Mouse (Mus musculus) hindbrain, postnatal 0 days (tissue): ENCODE data around the gene Unc50. TPM values are rescaled to one million over a fixed set of nuclear protein-coding genes. Genes with fewer than 3 reads are reported as not detected.

Experiments
- ATAC-seq: fragments of 200-750 bp; cut with Nextera tagmentation; 2 replicates; pipeline ENCODE4 v1.8.0; 2017; ENCODE audit warnings: mild to moderate bottlenecking, moderate TSS enrichment, moderate library complexity
- DNase-seq: peaks from one replicate; pipeline ENCODE4 v3.0.0-alpha.2; 2015; ENCODE audit warnings: low spot score
- H3K27ac ChIP-seq: fragments of 300-500 bp; sonication (generic); 2 replicates; pipeline ENCODE4 v1.5.1; 2014; ENCODE audit warnings: mild to moderate bottlenecking
- H3K27me3 ChIP-seq: fragments of 300-500 bp; sonication (generic); 2 replicates; pipeline ENCODE4 v1.6.1; 2014; ENCODE audit warnings: low read length, mixed read lengths; ENCODE audit not compliant: insufficient read depth
- H3K36me3 ChIP-seq: fragments of 300-500 bp; sonication (generic); 2 replicates; pipeline ENCODE4 v1.6.1; 2014; ENCODE audit warnings: low read length, mixed read lengths; ENCODE audit not compliant: insufficient read depth
- H3K4me1 ChIP-seq: fragments of 300-500 bp; sonication (generic); 2 replicates; pipeline ENCODE4 v1.6.1; 2014; ENCODE audit warnings: antibody characterized with exemption, low read length, mixed read lengths; ENCODE audit not compliant: insufficient read depth
- H3K4me2 ChIP-seq: fragments of 300-500 bp; sonication (generic); 2 replicates; pipeline ENCODE4 v1.6.1; 2014; ENCODE audit warnings: low read depth, mild to moderate bottlenecking, low read length, moderate library complexity, mixed read lengths
- H3K4me3 ChIP-seq: fragments of 300-500 bp; sonication (generic); 2 replicates; pipeline ENCODE4 v1.5.1; 2014; ENCODE audit warnings: low read length
- H3K9ac ChIP-seq: fragments of 300-500 bp; sonication (generic); replicated peaks from 2 replicates; pipeline ENCODE4 v1.6.1; 2014; ENCODE audit warnings: mild to moderate bottlenecking, low read length, moderate library complexity, mixed read lengths
- H3K9me3 ChIP-seq: fragments of 300-500 bp; sonication (generic); 2 replicates; pipeline ENCODE4 v1.6.1; 2016; ENCODE audit warnings: low read length, mixed read lengths
- CTCF ChIP-seq: IDR thresholded peaks from 2 replicates; pipeline ENCODE4 v1.5.1; 2016; ENCODE audit warnings: antibody characterized with exemption, control low read depth, low read depth
- whole genome bisulfite sequencing: fragments of 180-500 bp; shearing (Covaris S2); extraction: QIAGEN DNeasy Blood & Tissue Kit; methylation state at CpG from one replicate; pipeline ENCODE4 v1.1.7; 2014; 5-methylcytosine and 5-hydroxymethylcytosine counted together
- polyA plus RNA-seq: library from polyadenylated mRNA; unstranded; fragments of >200 nt; fragmentation: Nextera tagmentation; extraction: Ambion mirVana; gene quantifications from 2 replicates; pipeline ENCODE4 v1.2.1, GENCODE M21; 2015
- total RNA-seq: library from RNA; depleted of rRNA; stranded (reverse); fragments of >200 nt; gene quantifications from 2 replicates; pipeline ENCODE4 v1.2.3, GENCODE M21; 2014

Gene Unc50
- total and polyA plus RNA-seq, 2 experiments from 2014 or later: 70.8 to 135 TPM

DNA sequence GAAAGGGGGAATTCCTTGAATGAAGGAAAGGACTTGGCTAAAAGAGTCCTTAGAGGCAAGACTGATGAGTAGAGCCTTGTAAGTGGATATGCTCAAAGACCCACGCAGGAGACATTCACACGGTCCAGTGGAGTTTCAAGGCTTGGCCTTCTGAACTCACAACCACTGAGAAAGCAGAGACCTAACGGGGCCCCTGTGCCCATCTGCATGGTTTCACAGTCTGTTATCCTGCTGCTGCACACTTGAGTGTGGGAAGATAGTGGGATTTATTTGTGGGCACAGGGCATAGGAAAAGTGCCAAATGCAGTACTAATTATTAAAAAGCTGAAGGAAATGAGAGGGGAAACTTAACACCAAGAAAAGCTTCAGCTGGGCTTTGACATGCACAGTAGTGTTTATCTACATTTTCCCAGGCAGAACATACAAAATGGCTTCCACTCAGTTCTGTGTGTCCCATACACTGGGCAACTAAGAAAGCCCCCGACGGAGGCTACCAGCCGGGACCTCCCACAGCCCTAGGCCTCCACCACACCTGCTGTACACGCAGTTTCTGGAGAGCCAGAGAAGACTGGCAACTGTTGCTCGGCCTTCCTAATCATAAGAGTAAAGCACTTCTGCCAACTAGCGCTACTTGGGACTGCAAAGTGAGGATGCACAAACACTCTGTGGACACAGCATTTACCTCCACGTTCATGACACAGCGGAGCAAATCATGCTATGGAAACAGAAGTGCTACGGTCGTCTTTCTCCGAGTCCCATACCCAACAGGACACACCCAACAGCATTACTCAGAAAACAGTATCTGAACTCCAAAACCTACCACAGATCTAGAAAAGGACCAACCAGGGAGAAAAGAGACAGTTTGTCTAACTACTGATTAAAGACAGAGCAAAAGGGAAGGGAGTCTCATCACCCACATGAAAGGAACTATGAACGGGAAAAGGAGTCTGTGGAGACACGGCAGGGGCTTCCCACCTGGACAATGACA is 13.2 kb downstream of the Unc50 start:
- Histone ChIP-seq H3K27me3 (no peaks in the 10 kb centered on the region), H3K27ac (no peak overlapping the region), H3K36me3 (peaks cover 32% of the 10 kb centered on the region), H3K4me2 (no peak overlapping the region), H3K9ac (no peak overlapping the region), H3K4me1 (no peaks in the 10 kb centered on the region), H3K4me3 (no peak overlapping the region), H3K9me3 (no peaks in the 10 kb centered on the region)
- DNase-seq: no peak
- WGBS: 91% methylated on average over 16 of the region's 16 CpGs
- no peak for ATAC-seq
- no peak for TF ChIP-seq CTCF

DNA sequence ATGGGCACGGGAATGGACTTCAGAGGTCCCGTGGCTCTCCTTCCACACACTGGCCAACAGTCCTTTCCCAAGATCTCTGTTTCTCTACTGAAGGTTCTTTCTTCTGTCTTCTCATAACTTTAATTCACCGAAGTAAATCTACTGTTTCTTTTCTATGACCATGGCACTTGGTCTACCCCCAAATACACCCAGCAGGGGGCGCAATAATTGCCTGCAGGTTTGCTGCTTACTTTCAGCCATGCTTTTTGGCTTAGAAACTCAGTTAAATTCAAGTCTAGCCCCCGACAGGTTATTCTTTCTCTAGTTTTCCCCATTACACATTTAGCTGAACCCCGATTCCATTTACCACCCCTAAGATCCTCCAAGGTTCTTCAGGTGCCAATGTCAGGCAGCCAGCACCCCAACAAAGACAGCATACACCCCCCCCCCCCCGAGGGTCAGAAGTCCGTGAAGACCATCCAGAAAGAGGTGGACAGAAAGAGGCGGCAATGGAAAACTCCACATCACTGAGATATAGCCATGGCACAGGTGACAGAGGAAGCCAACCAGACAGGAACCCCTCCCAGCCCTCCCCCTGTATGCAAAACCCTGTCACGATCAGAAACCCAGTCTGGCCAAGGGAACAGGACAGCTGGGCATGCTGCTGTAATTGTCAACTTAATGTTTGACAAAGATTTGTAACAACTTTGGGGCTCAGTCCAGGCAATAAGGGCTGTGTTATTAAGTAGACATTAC is 18.6 kb downstream of the Unc50 start:
- 81% methylated on average over 10 of the region's 10 CpGs for WGBS
- DNase-seq (peak; percentile 72), ATAC-seq (no peak)
- peak; percentile 64 for TF ChIP-seq CTCF
- no peaks in the 10 kb centered on the region for H3K4me1 ChIP-seq
- no peak overlapping the region for H3K4me3 ChIP-seq
- peaks cover 11% of the 10 kb centered on the region for H3K36me3 ChIP-seq
- H3K9ac ChIP-seq: no peak overlapping the region
- H3K27me3 ChIP-seq: no peaks in the 10 kb centered on the region
- no peak overlapping the region for H3K4me2 ChIP-seq
- no peak overlapping the region for H3K27ac ChIP-seq
- no peaks in the 10 kb centered on the region for H3K9me3 ChIP-seq

DNA sequence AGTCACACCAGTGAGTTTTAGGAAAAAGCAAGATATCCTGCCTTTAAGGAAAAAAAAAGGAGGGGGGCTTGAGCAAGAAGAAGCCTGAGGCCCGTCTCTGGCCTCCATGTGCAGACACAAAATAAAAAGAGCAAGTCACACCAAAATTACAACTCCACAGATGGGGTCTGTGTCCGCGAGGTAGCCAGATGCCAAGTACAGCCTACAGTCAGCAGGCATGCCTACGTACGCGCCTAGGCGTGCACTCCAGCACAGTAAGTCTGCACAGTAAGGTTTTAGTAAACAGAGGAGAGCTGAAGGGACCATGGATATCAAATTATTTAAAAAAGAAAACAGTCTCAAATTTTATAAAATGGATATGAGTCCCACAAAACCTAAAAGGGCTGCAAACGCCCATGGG is 21.3 kb downstream of the Unc50 start:
- no peak for TF ChIP-seq CTCF
- H3K9me3 ChIP-seq: no peaks in the 10 kb centered on the region
- no peaks in the 10 kb centered on the region for H3K27me3 ChIP-seq
- no peak overlapping the region for H3K4me2 ChIP-seq
- DNase-seq: no peak
- ATAC-seq: no peak
- WGBS: 93% methylated on average over 8 of the region's 8 CpGs
- H3K9ac ChIP-seq: no peak overlapping the region
- no peak overlapping the region for H3K4me3 ChIP-seq
- peaks cover 11% of the 10 kb centered on the region for H3K36me3 ChIP-seq
- H3K27ac ChIP-seq: no peak overlapping the region
- no peaks in the 10 kb centered on the region for H3K4me1 ChIP-seq

DNA sequence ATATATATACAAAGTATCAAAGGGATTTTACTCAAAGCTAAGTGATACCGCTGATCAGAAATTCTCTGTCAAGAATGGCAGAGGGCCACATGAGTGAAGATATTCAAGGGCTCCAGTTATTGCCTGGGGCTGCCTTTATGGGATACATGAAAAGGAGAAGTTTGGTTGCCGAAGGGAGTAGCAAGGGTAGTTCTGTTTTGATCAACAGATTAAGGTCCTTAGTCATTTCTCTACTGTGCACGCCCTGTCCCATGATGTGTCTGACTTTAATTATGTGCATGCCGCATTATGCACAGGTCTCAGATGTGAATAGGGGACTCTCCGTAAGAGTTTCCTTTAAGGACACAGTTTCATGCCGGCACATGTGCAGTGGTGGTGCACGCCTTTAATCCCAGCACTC is 27.6 kb downstream of the Unc50 start:
- Histone ChIP-seq H3K9ac (no peak overlapping the region), H3K4me3 (no peak overlapping the region), H3K4me2 (no peak overlapping the region), H3K9me3 (no peaks in the 10 kb centered on the region), H3K4me1 (no peaks in the 10 kb centered on the region), H3K27ac (no peak overlapping the region), H3K27me3 (no peaks in the 10 kb centered on the region), H3K36me3 (peaks cover 3% of the 10 kb centered on the region; the same call in 1 of the 2 replicates)
- no peak for DNase-seq
- TF ChIP-seq CTCF: no peak
- 95% methylated on average over 7 of the region's 7 CpGs for WGBS
- no peak for ATAC-seq

DNA sequence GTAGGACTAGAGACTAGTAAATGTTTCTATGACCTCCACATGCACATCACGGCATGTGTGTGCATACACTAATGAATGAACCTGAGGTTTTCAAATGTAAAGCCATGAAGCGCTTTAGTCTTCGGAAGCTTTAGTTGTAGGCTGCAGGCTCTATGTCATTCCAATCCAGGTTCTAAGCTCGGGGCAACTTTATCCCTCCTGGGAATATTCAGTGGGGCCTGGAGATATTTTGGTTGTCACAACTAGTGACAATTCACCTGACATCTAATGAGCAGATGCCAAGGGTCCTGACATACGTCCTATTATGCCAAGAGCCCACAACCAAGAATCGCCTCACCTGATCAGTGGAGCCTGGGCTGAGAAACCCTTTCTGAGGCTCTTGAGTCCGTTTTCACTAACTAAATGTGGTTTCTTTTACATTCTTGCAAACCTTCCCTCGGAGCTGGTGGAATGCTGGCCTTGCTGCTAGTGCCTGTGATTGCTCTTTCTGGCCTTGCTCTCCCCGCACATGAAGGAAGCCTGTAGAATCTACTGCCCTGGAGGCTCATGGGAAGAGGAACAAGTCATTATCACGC is 35.0 kb downstream of the Unc50 start:
- Histone ChIP-seq H3K4me1 (no peaks in the 10 kb centered on the region), H3K9me3 (no peaks in the 10 kb centered on the region), H3K27ac (no peak overlapping the region), H3K4me2 (no peak overlapping the region), H3K36me3 (no peaks in the 10 kb centered on the region), H3K4me3 (no peak overlapping the region), H3K9ac (no peak overlapping the region), H3K27me3 (no peaks in the 10 kb centered on the region)
- DNase-seq (no peak), ATAC-seq (no peak)
- no peak for TF ChIP-seq CTCF
- WGBS: 85% methylated on average over 10 of the region's 10 CpGs

DNA sequence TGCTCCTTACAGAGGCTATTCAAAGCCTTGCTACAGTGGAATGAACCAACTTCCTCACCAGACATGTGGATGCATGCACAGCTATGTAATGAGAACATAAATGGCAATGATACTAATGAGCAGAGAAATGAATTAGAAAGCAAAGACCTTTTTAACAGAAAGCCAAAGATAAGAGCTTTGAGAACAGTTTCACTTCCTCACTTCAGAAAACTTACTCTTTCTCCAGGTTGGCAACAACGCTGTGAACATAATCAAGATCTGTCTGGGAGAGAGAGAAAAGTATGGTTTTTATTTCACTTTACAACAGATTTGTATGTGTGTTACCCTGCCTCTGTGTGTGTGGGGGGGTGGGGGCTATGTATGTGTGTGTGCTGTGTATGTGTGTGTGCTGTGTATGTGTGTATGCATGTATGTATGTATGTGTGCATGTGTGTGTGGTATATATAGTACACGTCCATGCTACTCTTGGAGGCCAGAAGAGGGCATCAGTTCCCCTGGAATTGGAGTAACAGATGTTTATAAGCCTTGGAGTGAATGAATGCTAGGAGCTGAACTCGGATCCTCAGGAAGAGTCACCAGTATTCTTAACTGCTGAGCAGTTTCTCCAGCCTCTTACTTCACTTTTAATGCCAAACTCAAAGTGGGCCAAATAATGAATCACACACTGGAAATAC is 36.5 kb downstream of the Unc50 start:
- ATAC-seq: no peak
- peak; percentile 13 for DNase-seq
- TF ChIP-seq CTCF: peak; percentile 51
- 93% methylated on average over 3 of the region's 3 CpGs for whole genome bisulfite sequencing
- no peak overlapping the region for H3K4me2 ChIP-seq
- no peaks in the 10 kb centered on the region for H3K9me3 ChIP-seq
- no peak overlapping the region for H3K9ac ChIP-seq
- H3K4me3 ChIP-seq: no peak overlapping the region
- H3K36me3 ChIP-seq: no peaks in the 10 kb centered on the region
- no peaks in the 10 kb centered on the region for H3K27me3 ChIP-seq
- no peaks in the 10 kb centered on the region for H3K4me1 ChIP-seq
- no peak overlapping the region for H3K27ac ChIP-seq
